Mouse (Mus musculus): ENCODE results near the gene Hoxb4.

The Hoxb4 gene

GRCm38 (mm10) chr11:96298895-96299667 lies 19.0 kb upstream of the Hoxb4 start:
- no peak for DNase-seq (ENCODE audit: low spot score)

- no peak for DNase-seq (ENCODE audit: low spot score)
Observed at GRCm38 (mm10) chr11:96299781-96300180, 18.3 kb upstream of the Hoxb4 start.

DNA sequence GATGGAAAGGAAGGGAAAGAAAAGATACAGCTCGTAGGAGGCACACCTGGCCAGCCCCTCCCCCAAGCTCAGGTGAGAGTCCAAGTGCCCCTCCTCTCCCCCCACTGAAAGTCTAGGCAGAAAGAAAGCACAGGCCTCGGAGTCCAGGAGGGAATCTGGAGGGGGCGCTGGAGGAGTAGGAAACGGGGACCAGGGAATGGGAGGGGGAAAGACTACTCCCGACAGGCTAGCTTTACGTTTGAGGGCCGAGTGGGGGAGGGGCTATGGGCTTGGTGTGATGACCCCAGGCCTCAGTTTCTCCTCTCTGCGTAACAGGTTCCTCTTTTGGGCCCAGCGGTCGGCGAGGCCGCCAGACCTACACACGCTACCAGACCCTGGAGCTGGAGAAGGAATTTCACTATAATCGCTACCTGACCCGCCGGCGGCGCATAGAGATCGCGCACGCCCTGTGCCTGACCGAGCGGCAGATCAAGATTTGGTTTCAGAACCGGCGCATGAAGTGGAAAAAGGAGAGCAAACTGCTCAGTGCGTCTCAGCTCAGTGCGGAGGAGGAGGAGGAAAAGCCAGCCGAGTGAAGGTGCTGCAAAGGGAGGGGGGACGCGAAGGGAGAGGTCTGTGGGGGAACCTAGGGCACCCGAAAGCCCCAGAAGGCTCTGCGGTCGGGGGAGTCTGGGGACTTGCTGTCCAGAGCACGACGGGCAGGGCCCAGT lies 17.6 kb upstream of the Hoxb4 start:
- DNase-seq (ENCODE audit: low spot score): no peak

DNA sequence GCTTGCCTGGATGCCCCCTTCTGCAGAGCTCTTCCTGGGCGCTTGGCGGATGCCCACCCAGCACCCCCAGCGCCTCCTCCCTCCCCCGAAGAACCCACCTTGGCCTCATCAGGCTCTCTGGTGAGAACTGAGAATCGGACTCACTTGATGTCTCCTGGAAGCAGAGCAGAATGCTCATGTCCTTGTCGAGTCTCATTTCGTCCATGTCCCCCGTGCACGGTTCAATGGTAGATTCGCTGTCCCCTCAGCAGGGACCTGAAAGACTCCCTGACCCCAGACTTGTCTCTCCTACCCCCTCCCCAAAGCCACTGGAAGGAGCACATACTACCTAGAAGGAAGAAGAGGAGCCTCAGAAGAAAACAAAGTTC lies 17.0 kb upstream of the Hoxb4 start:
- DNase-seq (ENCODE audit: low spot score): no peak

DNA sequence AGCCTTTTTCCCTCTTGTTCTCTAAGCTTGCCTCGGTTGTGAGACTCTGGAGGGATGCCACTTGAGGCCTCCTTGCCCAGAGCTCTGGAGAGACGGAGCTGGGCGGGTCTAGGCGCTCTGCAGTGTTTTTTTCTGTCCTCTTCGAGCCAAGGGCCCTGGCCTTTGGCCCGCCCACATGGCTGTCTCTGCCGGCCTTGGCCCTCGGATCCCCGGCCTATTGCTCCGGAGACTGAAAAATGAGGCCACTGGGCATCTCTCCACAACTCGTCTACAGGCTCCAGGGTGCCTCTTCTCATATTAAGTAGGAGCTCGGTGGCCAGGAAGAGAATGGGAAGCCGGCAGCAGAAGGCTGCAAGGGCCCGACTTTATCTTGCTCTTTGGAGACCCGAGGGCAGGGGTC lies 16.2 kb upstream of the Hoxb4 start:
- no peak for DNase-seq (ENCODE audit: low spot score)

DNA sequence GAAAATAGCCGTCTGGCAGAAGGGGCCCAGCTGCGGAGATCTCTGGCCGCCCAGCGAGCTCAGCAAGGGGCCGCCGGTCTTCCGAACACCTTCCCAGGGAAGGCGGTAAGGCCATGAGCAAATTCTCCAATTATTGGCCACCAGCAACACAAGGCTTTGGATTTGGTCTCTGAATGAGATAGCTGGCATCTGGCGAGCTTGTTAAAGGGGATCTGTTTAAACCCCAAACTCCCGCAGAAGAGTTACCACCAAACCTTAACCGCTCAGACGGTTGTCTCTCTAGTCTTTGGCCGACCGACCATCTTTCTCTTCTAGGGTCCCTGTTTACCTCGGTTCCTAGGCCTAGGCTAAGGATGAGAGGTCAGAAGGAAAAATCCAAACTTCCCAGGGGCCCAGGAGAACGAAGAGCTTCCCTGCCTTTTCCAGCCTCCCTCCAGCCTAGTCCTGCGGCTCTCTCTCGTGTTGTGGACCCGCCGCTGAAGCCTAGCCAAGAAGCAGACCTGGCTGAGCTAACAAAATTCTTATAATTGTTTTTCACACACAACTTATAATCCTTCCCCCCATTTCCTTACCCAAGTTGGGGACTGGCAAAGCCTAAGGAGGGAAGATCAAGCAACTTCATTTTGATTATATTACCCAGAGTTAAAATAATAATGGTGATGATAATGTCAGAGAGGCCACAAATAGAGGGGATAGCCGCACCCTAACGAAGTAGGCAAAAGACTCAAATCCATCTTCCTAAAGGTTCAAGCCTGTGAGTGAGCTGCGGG lies 15.5 kb upstream of the Hoxb4 start:
- DNase-seq (ENCODE audit: low spot score): no peak

DNA sequence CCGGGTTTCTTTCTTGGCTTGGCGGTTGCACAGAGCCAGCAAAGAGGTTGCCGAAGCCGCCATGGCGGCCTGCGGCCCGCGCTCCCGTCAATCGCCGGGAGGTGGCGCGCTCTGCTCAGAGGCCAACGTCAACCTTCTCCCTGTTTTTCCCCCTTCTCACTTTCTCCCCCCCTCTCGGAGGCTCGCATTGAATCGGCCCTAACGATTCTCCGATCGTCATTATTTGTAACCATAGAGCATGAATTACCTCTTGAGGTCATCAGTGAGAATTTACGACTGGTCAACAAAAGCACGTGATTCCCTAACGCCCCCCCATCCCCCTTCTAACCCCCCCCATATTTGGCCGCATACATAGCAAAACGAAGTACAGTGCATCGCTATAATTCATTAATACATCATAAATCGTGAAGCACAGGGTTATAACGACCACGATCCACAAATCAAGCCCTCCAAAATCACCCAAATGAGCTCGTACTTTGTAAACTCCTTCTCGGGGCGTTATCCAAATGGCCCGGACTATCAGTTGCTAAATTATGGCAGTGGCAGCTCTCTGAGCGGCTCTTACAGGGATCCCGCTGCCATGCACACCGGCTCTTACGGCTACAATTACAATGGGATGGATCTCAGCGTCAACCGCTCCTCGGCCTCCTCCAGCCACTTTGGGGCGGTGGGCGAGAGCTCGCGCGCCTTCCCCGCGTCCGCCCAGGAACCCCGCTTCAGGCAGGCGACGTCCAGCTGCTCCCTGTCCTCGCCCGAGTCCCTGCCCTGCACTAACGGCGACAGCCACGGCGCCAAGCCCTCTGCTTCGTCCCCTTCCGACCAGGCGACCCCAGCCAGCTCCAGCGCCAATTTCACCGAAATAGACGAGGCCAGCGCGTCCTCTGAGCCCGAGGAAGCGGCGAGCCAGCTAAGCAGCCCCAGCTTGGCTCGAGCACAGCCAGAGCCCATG lies 14.6 kb upstream of the Hoxb4 start, which contains the start of gene Hoxb5:
Gene Hoxb5, plus strand, starts transcription at position 186 of the 949 bp plus-strand sequence.
- DNase-seq (ENCODE audit: low spot score): peak; percentile 68

DNA sequence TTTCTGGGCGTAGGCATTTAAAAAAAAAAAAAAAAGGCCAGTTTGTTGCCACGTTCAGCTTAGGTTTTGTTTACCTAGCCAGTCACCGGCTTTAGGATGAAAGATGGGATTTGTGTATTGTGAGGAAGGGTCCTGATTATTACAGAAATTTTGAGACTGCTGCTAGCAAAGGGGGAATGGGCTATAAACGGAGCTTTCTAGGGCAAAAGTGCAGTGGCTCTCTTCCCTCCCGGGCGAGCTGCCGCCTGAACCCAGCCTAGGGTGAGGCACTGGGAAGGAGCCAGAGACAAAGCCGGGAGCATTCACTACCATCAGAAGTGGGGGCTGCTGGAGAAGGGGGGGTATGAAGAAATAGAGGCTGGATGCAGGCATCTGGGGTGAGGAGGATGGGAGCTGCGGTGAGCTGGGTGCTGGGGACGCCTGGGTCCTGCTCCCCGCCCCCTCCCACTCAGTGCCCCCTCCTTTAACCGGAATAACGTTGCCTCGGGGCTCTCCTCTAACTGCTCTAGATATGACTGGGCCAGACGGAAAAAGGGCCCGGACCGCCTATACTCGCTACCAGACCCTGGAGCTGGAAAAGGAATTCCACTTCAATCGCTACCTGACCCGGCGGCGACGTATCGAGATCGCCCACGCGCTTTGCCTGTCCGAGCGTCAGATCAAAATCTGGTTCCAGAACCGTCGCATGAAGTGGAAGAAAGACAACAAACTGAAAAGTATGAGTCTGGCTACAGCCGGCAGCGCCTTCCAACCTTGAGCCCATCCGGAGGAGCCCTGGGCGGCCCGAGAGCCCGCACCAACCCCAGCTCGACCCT lies 13.5 kb upstream of the Hoxb4 start:
- no peak for DNase-seq (ENCODE audit: low spot score)

DNA sequence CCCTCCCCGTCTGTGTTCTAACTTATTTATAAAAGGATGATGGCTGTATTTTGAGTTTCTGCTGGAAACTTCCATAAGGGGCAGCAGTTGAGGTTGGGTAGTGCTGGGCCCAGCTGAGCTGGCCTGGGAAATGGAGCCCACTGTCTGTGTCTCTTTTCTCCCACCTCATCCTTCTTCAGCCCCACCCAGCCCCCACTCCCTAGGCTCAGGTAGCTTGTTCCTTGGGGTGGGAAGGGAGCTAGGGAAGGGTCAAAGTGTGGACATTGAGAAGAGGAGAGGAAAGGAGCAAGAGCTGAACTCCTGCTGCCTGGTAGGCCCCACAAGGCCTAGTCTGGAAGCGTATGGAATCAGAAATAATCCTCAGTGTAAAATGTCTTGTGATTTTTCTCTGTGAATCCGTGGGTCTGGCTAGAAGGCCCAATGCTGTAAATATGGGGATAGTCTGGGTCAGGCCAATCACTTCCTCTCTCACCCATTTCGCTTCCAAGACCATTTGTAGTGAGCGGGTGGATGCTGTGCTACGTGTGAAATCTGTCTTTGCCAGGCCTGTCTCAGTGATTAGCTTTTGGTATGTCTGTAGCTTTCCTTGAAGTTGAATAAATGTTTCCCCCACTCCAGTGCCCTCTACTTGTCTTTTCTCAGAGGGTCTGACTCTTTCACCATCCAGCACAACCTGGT lies 12.4 kb upstream of the Hoxb4 start:
- no peak for DNase-seq (ENCODE audit: low spot score)

GRCm38 (mm10) chr11:96306183-96306907 lies 11.7 kb upstream of the Hoxb4 start:
- no peak for DNase-seq (ENCODE audit: low spot score)

- DNase-seq (ENCODE audit: low spot score): no peak
Observed at GRCm38 (mm10) chr11:96306908-96307269, 11.2 kb upstream of the Hoxb4 start.

GRCm38 (mm10) chr11:96308763-96309162 lies 9.3 kb upstream of the Hoxb4 start:
- no peak for DNase-seq (ENCODE audit: low spot score)

DNA sequence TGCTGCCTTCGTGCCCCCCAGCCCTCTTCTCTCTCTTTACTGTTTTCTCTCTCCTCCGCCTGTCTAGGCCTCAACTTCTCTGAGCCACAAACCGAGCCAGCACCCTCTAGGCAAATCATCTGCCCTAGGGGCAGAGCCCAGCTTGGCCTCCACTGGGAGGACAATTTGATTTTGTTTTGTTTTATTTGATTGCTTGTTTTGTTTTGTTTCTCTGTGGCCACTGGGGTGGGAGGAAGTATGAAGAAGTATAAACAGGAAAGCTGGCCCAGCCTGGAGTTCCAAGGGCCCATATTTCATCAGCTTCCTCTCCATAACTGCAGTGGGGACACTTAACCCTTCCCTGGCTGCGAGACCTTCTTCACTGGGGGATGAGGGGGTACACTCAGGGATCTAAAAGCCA lies 8.8 kb upstream of the Hoxb4 start:
- no peak for DNase-seq (ENCODE audit: low spot score)

DNA sequence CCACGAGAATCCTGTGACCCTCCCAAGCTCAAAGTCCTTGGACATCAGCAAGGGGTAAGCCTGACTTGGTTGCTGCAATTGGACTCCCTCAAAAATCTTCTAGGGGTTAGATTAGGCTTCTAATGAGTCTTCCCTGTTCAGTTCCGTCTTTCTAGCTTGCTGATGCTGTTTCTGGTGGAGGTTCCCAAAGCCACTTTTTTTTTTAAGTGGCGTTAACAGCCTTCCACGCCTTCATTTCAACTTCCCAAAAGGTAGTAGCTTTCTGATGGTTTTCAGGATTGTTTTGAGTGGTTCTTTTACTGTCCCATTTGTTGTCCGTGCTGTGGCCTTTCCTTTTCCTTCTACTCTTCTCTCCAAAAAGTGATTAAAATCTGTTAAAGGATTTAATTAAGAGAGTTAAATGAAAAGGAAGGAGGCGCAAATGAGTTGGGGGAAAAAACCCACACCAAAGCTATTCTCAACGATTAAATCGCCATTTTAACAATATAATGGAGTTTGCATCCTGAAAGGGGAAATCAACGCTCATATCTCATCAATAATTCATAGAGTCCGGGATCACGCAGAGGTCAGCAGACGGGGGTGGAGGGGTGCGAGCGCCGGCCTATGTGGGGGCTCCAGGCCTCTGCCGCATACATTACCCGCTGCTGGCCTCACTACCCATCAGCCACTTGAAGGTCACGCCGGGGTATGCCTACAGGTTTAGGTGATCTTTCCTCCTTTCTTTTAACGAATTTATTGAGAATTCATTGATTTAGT lies 7.7 kb upstream of the Hoxb4 start:
- no peak for DNase-seq (ENCODE audit: low spot score)

- DNase-seq (ENCODE audit: low spot score): no peak
Observed at GRCm38 (mm10) chr11:96311097-96311496, 7.0 kb upstream of the Hoxb4 start.

GRCm38 (mm10) chr11:96311520-96312417 lies 6.3 kb upstream of the Hoxb4 start:
- no peak for DNase-seq (ENCODE audit: low spot score)

DNA sequence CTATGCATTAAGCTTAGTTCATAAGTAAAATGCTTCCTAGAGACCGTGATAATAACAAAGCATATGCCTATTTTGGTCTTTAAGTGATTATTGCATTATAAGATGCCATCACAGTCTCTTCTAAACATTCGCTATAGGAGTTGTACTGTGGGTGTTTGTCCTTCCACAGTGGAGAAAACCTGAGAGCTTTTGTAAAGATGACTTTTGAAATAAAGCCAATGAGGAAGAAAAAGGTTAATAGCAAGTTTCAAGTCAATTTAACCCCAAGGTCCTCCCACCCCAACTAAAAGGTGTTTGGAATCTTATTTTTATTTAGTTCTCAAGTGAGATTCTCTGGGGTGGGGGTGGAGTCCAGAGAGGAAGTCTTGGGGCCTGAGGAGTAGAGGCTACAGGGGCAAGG lies 4.9 kb upstream of the Hoxb4 start:
- DNase-seq (ENCODE audit: low spot score): no peak
